Mouse (Mus musculus): ENCODE results near the gene 2900011O08Rik. TPM values are rescaled to one million over a fixed set of nuclear protein-coding genes. Genes with fewer than 3 reads are reported as not detected.

The 2900011O08Rik gene
- polyA plus RNA-seq, 1 experiment from 2014 or later, result 6.8 TPM

DNA sequence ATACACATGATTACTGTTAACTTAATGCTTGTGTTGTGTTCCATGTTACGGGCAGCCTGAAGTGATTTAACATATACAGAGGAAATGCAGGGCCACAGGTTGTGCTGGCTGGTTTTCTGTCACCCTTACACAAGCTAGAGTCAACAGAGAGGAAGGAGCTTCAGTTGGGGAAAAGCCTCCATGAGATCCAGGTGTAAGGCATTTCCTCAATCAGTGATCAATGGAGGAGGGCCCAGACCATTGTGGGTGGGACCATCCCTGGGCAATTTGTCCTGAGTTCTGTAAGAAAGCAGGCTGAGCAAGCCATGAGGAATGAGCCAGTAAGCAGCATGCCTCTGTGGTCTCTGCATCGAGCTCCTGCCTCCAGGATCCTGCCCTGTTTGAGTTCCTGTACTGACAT, 105.4 kb downstream of the 2900011O08Rik start:
- H3K27ac ChIP-seq (replicated peaks; ENCODE audit: low read depth, low read length), result no peak overlapping the region
- WGBS, result 82% methylated on average over 2 of the region's 2 CpGs
- H3K36me3 ChIP-seq (ENCODE audit: control insufficient read depth, insufficient read depth, low read length), result no peaks in the 10 kb centered on the region

DNA sequence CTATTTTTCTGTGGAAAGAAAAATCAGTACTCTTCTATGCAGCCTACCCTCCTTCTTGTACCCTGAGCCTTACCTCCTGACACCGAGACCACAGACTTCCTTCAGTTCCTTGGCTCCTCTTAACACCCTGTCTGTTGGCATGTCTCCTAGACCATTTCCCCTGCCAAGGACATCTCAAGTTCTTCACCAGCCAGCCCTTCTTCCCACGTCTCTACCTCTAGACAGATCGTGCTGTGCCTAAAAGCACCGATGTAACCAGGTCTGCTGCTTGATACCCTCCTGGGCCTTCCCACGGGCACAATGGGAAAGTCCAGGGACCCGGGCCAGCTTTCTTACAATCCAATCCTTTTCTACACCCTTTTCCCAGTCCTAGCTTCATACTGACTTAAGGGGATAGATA, 119.5 kb downstream of the 2900011O08Rik start:
- H3K9ac ChIP-seq (ENCODE audit: low read length), result no peak overlapping the region
- no peak overlapping the region for H3K4me3 ChIP-seq (ENCODE audit: low read depth, low read length)
- DNase-seq (ENCODE audit: low spot score) (no peak), ATAC-seq (ENCODE audit: insufficient number of reproducible peaks, low FRiP score, low TSS enrichment, low read depth) (no peak)
- H3K27ac ChIP-seq (replicated peaks; ENCODE audit: low read depth, low read length), result no peak overlapping the region
- no peaks in the 10 kb centered on the region for H3K9me3 ChIP-seq (ENCODE audit: control insufficient read depth, low read length)
- H3K36me3 ChIP-seq (ENCODE audit: control insufficient read depth, insufficient read depth, low read length), result no peaks in the 10 kb centered on the region; the same call in 1 of the 2 replicates
- WGBS, result 90% methylated on average over 6 of the region's 6 CpGs
- H3K4me2 ChIP-seq (ENCODE audit: low read depth, severe bottlenecking), result no peak overlapping the region
- H3K27me3 ChIP-seq (ENCODE audit: control insufficient read depth, insufficient read depth, low read length), result no peaks in the 10 kb centered on the region
- no peaks in the 10 kb centered on the region for H3K4me1 ChIP-seq (ENCODE audit: control insufficient read depth, insufficient read depth, low read length)

More for the DNA sequence above, 105.4 kb downstream of the 2900011O08Rik start:
- DNase-seq (ENCODE audit: low spot score) (no peak), ATAC-seq (ENCODE audit: insufficient number of reproducible peaks, low FRiP score, low TSS enrichment, low read depth) (no peak)
- Histone ChIP-seq H3K27me3 (ENCODE audit: control insufficient read depth, insufficient read depth, low read length) (no peaks in the 10 kb centered on the region), H3K4me2 (ENCODE audit: low read depth, severe bottlenecking) (no peak overlapping the region), H3K4me3 (ENCODE audit: low read depth, low read length) (no peak overlapping the region), H3K9me3 (ENCODE audit: control insufficient read depth, low read length) (no peaks in the 10 kb centered on the region), H3K4me1 (ENCODE audit: control insufficient read depth, insufficient read depth, low read length) (no peaks in the 10 kb centered on the region), H3K9ac (ENCODE audit: low read length) (no peak overlapping the region)

DNA sequence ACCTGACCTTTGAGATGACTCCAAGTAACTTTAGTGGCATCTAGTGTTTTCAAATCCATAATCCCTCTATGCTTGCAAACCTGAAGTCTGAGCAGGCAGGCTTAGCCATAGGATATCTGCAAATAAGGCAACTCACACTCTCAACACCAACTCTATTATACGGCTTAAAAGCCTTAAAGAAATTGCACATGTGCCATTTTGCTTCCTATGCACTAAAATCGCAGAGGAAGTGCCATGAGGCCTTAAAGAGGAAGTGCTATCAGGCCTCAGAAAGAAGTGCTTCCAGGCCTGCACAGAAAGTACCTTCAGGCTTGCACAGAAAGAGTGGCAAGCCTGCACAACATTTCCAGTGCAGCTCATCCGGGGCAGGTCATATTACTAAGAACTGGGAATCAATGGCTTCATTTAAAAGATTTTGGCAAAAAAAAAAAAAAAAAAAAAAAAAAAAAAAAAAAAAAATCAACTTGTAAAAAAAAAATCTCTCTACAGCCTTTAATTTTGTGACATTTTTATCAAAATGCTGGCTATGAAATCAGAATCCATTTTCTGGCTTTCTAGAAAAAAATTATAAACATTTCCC, 123.3 kb downstream of the 2900011O08Rik start:
- Histone ChIP-seq H3K27ac (replicated peaks; ENCODE audit: low read depth, low read length) (no peak overlapping the region), H3K4me2 (ENCODE audit: low read depth, severe bottlenecking) (no peak overlapping the region), H3K9me3 (ENCODE audit: control insufficient read depth, low read length) (no peaks in the 10 kb centered on the region), H3K36me3 (ENCODE audit: control insufficient read depth, insufficient read depth, low read length) (peaks cover 7% of the 10 kb centered on the region; the same call in 1 of the 2 replicates), H3K4me1 (ENCODE audit: control insufficient read depth, insufficient read depth, low read length) (no peaks in the 10 kb centered on the region), H3K27me3 (ENCODE audit: control insufficient read depth, insufficient read depth, low read length) (no peaks in the 10 kb centered on the region), H3K9ac (ENCODE audit: low read length) (no peak overlapping the region), H3K4me3 (ENCODE audit: low read depth, low read length) (no peak overlapping the region)
- DNase-seq (ENCODE audit: low spot score) (no peak), ATAC-seq (ENCODE audit: insufficient number of reproducible peaks, low FRiP score, low TSS enrichment, low read depth) (no peak)
- WGBS, result 85% methylated on average over 3 of the region's 3 CpGs

DNA sequence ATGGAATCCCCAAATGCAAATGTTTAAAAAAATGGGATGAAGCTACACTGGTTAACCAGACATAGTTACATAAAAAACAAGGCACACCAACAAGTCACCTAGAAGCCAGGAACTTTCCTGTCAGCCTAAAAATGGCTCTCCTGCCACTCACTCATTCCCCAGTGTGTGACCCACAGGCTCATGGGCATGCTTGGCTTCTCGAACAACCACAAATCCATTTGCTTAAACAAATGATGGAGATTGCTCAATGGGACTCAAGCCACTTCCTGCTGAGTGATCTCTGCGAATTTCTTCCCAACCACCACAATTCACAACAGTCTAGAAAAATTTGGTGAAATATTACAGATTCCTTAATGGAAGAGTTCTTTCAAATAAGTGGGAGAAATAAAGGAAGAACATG, 124.5 kb downstream of the 2900011O08Rik start:
- Histone ChIP-seq H3K9ac (ENCODE audit: low read length) (no peak overlapping the region), H3K36me3 (ENCODE audit: control insufficient read depth, insufficient read depth, low read length) (peaks cover 7% of the 10 kb centered on the region; the same call in 1 of the 2 replicates), H3K27ac (replicated peaks; ENCODE audit: low read depth, low read length) (no peak overlapping the region), H3K4me3 (ENCODE audit: low read depth, low read length) (no peak overlapping the region), H3K4me1 (ENCODE audit: control insufficient read depth, insufficient read depth, low read length) (no peaks in the 10 kb centered on the region), H3K27me3 (ENCODE audit: control insufficient read depth, insufficient read depth, low read length) (no peaks in the 10 kb centered on the region), H3K9me3 (ENCODE audit: control insufficient read depth, low read length) (no peaks in the 10 kb centered on the region), H3K4me2 (ENCODE audit: low read depth, severe bottlenecking) (no peak overlapping the region)
- DNase-seq (ENCODE audit: low spot score) (no peak), ATAC-seq (ENCODE audit: insufficient number of reproducible peaks, low FRiP score, low TSS enrichment, low read depth) (no peak)
- WGBS, result 88% methylated on average over 2 of the region's 2 CpGs

- no peaks in the 10 kb centered on the region for H3K27me3 ChIP-seq (ENCODE audit: control insufficient read depth, insufficient read depth, low read length)
- DNase-seq (ENCODE audit: low spot score) (no peak), ATAC-seq (ENCODE audit: insufficient number of reproducible peaks, low FRiP score, low TSS enrichment, low read depth) (no peak)
- H3K27ac ChIP-seq (replicated peaks; ENCODE audit: low read depth, low read length), result no peak overlapping the region
- H3K4me2 ChIP-seq (ENCODE audit: low read depth, severe bottlenecking), result no peak overlapping the region
- H3K4me1 ChIP-seq (ENCODE audit: control insufficient read depth, insufficient read depth, low read length), result no peaks in the 10 kb centered on the region
- no peak overlapping the region for H3K4me3 ChIP-seq (ENCODE audit: low read depth, low read length)
- no peak overlapping the region for H3K9ac ChIP-seq (ENCODE audit: low read length)
- peaks cover 7% of the 10 kb centered on the region; the same call in 1 of the 2 replicates for H3K36me3 ChIP-seq (ENCODE audit: control insufficient read depth, insufficient read depth, low read length)
- no peaks in the 10 kb centered on the region for H3K9me3 ChIP-seq (ENCODE audit: control insufficient read depth, low read length)
- WGBS, result 78% methylated on average over 2 of the region's 2 CpGs
These were observed 125.7 kb downstream of the 2900011O08Rik start for GRCm38 (mm10) chr16:14112133-14112532.

GRCm38 (mm10) chr16:14112742-14113141, 126.3 kb downstream of the 2900011O08Rik start:
- no peak overlapping the region for H3K27ac ChIP-seq (replicated peaks; ENCODE audit: low read depth, low read length)
- no peak overlapping the region for H3K4me2 ChIP-seq (ENCODE audit: low read depth, severe bottlenecking)
- no peak overlapping the region for H3K9ac ChIP-seq (ENCODE audit: low read length)
- H3K27me3 ChIP-seq (ENCODE audit: control insufficient read depth, insufficient read depth, low read length), result no peaks in the 10 kb centered on the region
- 99% methylated on average over 3 of the region's 3 CpGs for WGBS
- H3K4me3 ChIP-seq (ENCODE audit: low read depth, low read length), result no peak overlapping the region
- ATAC-seq (ENCODE audit: insufficient number of reproducible peaks, low FRiP score, low TSS enrichment, low read depth) (no peak), DNase-seq (ENCODE audit: low spot score) (no peak)
- H3K9me3 ChIP-seq (ENCODE audit: control insufficient read depth, low read length), result no peaks in the 10 kb centered on the region
- peaks cover 7% of the 10 kb centered on the region; the same call in 1 of the 2 replicates for H3K36me3 ChIP-seq (ENCODE audit: control insufficient read depth, insufficient read depth, low read length)
- no peaks in the 10 kb centered on the region for H3K4me1 ChIP-seq (ENCODE audit: control insufficient read depth, insufficient read depth, low read length)

DNA sequence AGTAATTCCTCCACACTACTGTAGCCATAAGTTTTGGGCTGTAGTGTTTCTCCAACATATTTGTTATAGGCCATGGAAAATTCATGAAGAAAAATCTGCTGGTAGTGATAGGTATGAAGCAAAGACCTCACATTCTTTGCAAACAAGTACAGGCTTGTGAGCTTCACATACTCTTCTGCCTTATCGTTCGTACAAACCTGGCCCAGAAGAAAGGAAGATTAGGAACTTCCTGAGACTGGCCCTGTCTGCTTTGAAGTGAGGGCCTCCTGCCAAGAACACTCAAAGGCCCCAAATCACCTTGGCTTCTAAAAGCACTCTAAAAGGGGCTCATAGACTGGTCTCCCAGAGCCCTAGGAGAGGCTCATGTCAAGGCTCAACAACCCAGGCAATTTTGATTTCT, 130.9 kb downstream of the 2900011O08Rik start:
- ATAC-seq (ENCODE audit: insufficient number of reproducible peaks, low FRiP score, low TSS enrichment, low read depth) (no peak), DNase-seq (ENCODE audit: low spot score) (no peak)
- H3K36me3 ChIP-seq (ENCODE audit: control insufficient read depth, insufficient read depth, low read length), result peaks cover 20% of the 10 kb centered on the region; the same call in 1 of the 2 replicates
- H3K9me3 ChIP-seq (ENCODE audit: control insufficient read depth, low read length), result no peaks in the 10 kb centered on the region
- no peak overlapping the region for H3K9ac ChIP-seq (ENCODE audit: low read length)
- H3K27me3 ChIP-seq (ENCODE audit: control insufficient read depth, insufficient read depth, low read length), result no peaks in the 10 kb centered on the region
- H3K4me2 ChIP-seq (ENCODE audit: low read depth, severe bottlenecking), result no peak overlapping the region
- WGBS, result 65% methylated on average over 2 of the region's 2 CpGs
- no peaks in the 10 kb centered on the region for H3K4me1 ChIP-seq (ENCODE audit: control insufficient read depth, insufficient read depth, low read length)
- H3K27ac ChIP-seq (replicated peaks; ENCODE audit: low read depth, low read length), result no peak overlapping the region
- no peak overlapping the region for H3K4me3 ChIP-seq (ENCODE audit: low read depth, low read length)

GRCm38 (mm10) chr16:14120941-14121340, 134.5 kb downstream of the 2900011O08Rik start:
- ATAC-seq (ENCODE audit: insufficient number of reproducible peaks, low FRiP score, low TSS enrichment, low read depth), result no peak
- Histone ChIP-seq H3K9me3 (ENCODE audit: control insufficient read depth, low read length) (no peaks in the 10 kb centered on the region), H3K27ac (replicated peaks; ENCODE audit: low read depth, low read length) (no peak overlapping the region), H3K4me1 (ENCODE audit: control insufficient read depth, insufficient read depth, low read length) (no peaks in the 10 kb centered on the region), H3K4me2 (ENCODE audit: low read depth, severe bottlenecking) (no peak overlapping the region), H3K27me3 (ENCODE audit: control insufficient read depth, insufficient read depth, low read length) (no peaks in the 10 kb centered on the region), H3K36me3 (ENCODE audit: control insufficient read depth, insufficient read depth, low read length) (peaks cover 25% of the 10 kb centered on the region; the same call in 1 of the 2 replicates), H3K9ac (ENCODE audit: low read length) (no peak overlapping the region), H3K4me3 (ENCODE audit: low read depth, low read length) (no peak overlapping the region)
- 93% methylated on average over 5 of the region's 5 CpGs for WGBS
- no peak for DNase-seq (ENCODE audit: low spot score)

GRCm38 (mm10) chr16:14121563-14121962, 135.2 kb downstream of the 2900011O08Rik start:
- no peaks in the 10 kb centered on the region for H3K4me1 ChIP-seq (ENCODE audit: control insufficient read depth, insufficient read depth, low read length)
- H3K9me3 ChIP-seq (ENCODE audit: control insufficient read depth, low read length), result no peaks in the 10 kb centered on the region
- WGBS, result 95% methylated on average over 7 of the region's 7 CpGs
- no peak for ATAC-seq (ENCODE audit: insufficient number of reproducible peaks, low FRiP score, low TSS enrichment, low read depth)
- peaks cover 25% of the 10 kb centered on the region; the same call in 1 of the 2 replicates for H3K36me3 ChIP-seq (ENCODE audit: control insufficient read depth, insufficient read depth, low read length)
- H3K4me2 ChIP-seq (ENCODE audit: low read depth, severe bottlenecking), result no peak overlapping the region
- H3K4me3 ChIP-seq (ENCODE audit: low read depth, low read length), result no peak overlapping the region
- no peak for DNase-seq (ENCODE audit: low spot score)
- H3K27me3 ChIP-seq (ENCODE audit: control insufficient read depth, insufficient read depth, low read length), result no peaks in the 10 kb centered on the region
- H3K27ac ChIP-seq (replicated peaks; ENCODE audit: low read depth, low read length), result no peak overlapping the region
- H3K9ac ChIP-seq (ENCODE audit: low read length), result no peak overlapping the region

Data from limb, embryonic 11.5 days (tissue).